ENCODE assay signal across 16 mouse cellular contexts in the genomic region with DNA sequence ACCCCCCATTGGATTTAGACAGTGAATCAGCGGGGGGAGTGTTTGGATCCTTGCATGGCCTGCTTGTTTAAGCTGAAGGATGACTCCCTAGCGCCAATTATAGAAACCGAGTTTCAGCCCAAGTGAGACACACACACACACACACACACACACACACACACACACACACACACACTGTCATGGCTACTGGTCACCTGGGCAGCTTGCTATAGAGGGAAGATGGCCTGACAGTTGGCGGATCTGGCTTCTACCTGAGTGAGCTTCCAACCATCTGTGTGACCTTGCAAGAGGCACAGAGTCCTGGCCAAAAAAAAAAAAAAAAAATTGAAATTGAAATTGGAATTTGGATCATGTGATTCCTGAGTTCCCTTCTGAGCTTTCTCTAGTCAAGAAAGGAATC.
DNase-seq lines count a peak whose midpoint lies in the region.
"Had no signal": no experiment of that assay in that cellular context is flagged by ENCODE, and none has a peak within 500 bp of the region (broad histone marks: within the 10 kb centered on the region; RNA-seq: fewer than 3 reads in every experiment).

No protein-coding gene starts in this region.

- DNase-seq in cerebellum, adult 11-12 months: peak; percentile 21
- no peak for DNase-seq in cerebellum, adult 11 months
- DNase-seq in brain, adult 2 months (ENCODE audit: low read depth, low spot score): peak; percentile 54
- DNase-seq in cerebellum, postnatal 10 days: peak; percentile 75 to 78
- peak; percentile 18 to 39 for DNase-seq in cerebellum, postnatal 36 days
- DNase-seq in urinary bladder, postnatal 10 days (ENCODE audit: low spot score): no peak
- DNase-seq in layer of hippocampus, adult 11-12 months (ENCODE audit: low spot score): no peak
- DNase-seq: adrenal gland, postnatal 10 days; adrenal gland, postnatal 36 days; B cell, adult 2 months; gastrocnemius, postnatal 10 days; gastrocnemius, postnatal 36 days; heart, adult 2 months; heart, postnatal 14 days; heart, postnatal 4 days; kidney, adult 18-20 months had no signal

Comparison
In these comparisons a context has a peak if more than half of its experiments do, and no peak if none do; other contexts are left out.
1. DNase-seq: peak in cerebellum, adult 11-12 months (single experiment), brain, adult 2 months (single experiment), cerebellum, postnatal 10 days (2 of 2) and cerebellum, postnatal 36 days (2 of 2); none in cerebellum, adult 11 months (single experiment), urinary bladder, postnatal 10 days (single experiment) and layer of hippocampus, adult 11-12 months (single experiment).